Mouse (Mus musculus) v-Abl transformed pro-B cells (cell line): Measurements from ENCODE around the gene Kdm4b.

Source experiments
- in situ Hi-C, 2 experiments: fragments of 400-800 bp; cut with MboI; formaldehyde crosslinking; loops; one replicate each; pipeline ENCODE4 v1.15.1; 2025; ENCODE audit not compliant: unreplicated experiment in 2 of 2

Kdm4b gene

GRCm38 (mm10) chr17:56296201-56296600, 29.7 kb upstream of the Kdm4b start:
- in situ Hi-C loops, result no loop called here

- in situ Hi-C loops, result no loop called here
Observed at GRCm38 (mm10) chr17:56298238-56298637, 27.6 kb upstream of the Kdm4b start.

GRCm38 (mm10) chr17:56300186-56300585, 25.7 kb upstream of the Kdm4b start, which contains the start of gene Arrdc5:
TSS of gene Arrdc5 (minus strand) at chr17:56300286.
- in situ Hi-C loops, result no loop called here

- in situ Hi-C loops, result no loop called here
Observed at GRCm38 (mm10) chr17:56302363-56302996, 23.4 kb upstream of the Kdm4b start.

- in situ Hi-C loops, result no loop called here
Observed at GRCm38 (mm10) chr17:56303160-56303846, 22.6 kb upstream of the Kdm4b start, which contains the start of gene Uhrf1. TSS of gene Uhrf1 (plus strand) at chr17:56303321.

- in situ Hi-C loops, result no loop called here
Observed at GRCm38 (mm10) chr17:56303847-56304586, 21.8 kb upstream of the Kdm4b start.

GRCm38 (mm10) chr17:56304718-56305117, 21.1 kb upstream of the Kdm4b start:
- in situ Hi-C loops, result no loop called here

GRCm38 (mm10) chr17:56305156-56305555, 20.7 kb upstream of the Kdm4b start:
- in situ Hi-C loops, result no loop called here

- in situ Hi-C loops, result no loop called here
Observed at GRCm38 (mm10) chr17:56305826-56306225, 20.0 kb upstream of the Kdm4b start.

- in situ Hi-C loops, result no loop called here
Observed at GRCm38 (mm10) chr17:56308088-56308487, 17.8 kb upstream of the Kdm4b start.

- in situ Hi-C loops, result no loop called here
Observed at GRCm38 (mm10) chr17:56309191-56309945, 16.5 kb upstream of the Kdm4b start.

- in situ Hi-C loops, result no loop called here
Observed at GRCm38 (mm10) chr17:56324419-56324818, 1.4 kb upstream of the Kdm4b start.

- in situ Hi-C loops, result no loop called here
Observed at GRCm38 (mm10) chr17:56326153-56327147, 588 bp downstream of the Kdm4b start.

- in situ Hi-C loops, result no loop called here
Observed at GRCm38 (mm10) chr17:56329267-56329666, 3.4 kb downstream of the Kdm4b start.

GRCm38 (mm10) chr17:56330345-56330744, 4.5 kb downstream of the Kdm4b start:
- in situ Hi-C loops, result no loop called here

GRCm38 (mm10) chr17:56331256-56331655, 5.4 kb downstream of the Kdm4b start:
- in situ Hi-C loops, result no loop called here

GRCm38 (mm10) chr17:56332987-56333386, 7.1 kb downstream of the Kdm4b start:
- in situ Hi-C loops, result no loop called here

GRCm38 (mm10) chr17:56337190-56337589, 11.3 kb downstream of the Kdm4b start:
- in situ Hi-C loops, result no loop called here

GRCm38 (mm10) chr17:56337791-56338190, 11.9 kb downstream of the Kdm4b start:
- in situ Hi-C loops, result no loop called here

- in situ Hi-C loops, result no loop called here
Observed at GRCm38 (mm10) chr17:56338909-56339308, 13.0 kb downstream of the Kdm4b start.
